Mouse (Mus musculus): ENCODE results near the gene Nf2. TPM values are rescaled to one million over a fixed set of nuclear protein-coding genes. Genes with fewer than 3 reads are reported as not detected.

The Nf2 gene
- polyA plus RNA-seq, 2 experiments: 10.7 to 12.1 TPM

GRCm38 (mm10) chr11:4754867-4755266 lies 94.5 kb downstream of the Nf2 start:
- peaks cover 6% of the 10 kb centered on the region for H3K27me3 ChIP-seq (ENCODE audit: control insufficient read depth, insufficient read depth, low read length)
- H3K36me3 ChIP-seq (replicated peaks; ENCODE audit: control insufficient read depth, insufficient read depth, low read depth): no peaks in the 10 kb centered on the region
- H3K9me3 ChIP-seq (ENCODE audit: control insufficient read depth, low read length): no peaks in the 10 kb centered on the region; the same call in 1 of the 2 replicates
- DNase-seq (ENCODE audit: low read depth in 3 of 3, low spot score in 3 of 3) (no peak), ATAC-seq (ENCODE audit: insufficient read depth) (no peak)
- WGBS (ENCODE audit: insufficient replicate concordance): 65% methylated on average over 11 of the region's 11 CpGs
- no peak overlapping the region for H3K4me3 ChIP-seq (ENCODE audit: insufficient read depth in 1 of 2, low read depth in 2 of 2, low read length in 2 of 2)
- H3K9ac ChIP-seq (replicated peaks): no peak overlapping the region
- no peak overlapping the region for H3K27ac ChIP-seq
- H3K4me1 ChIP-seq (replicated peaks; ENCODE audit: control insufficient read depth in 2 of 2, insufficient read depth in 2 of 2, low read length in 1 of 2): no peaks in the 10 kb centered on the region
- no peak overlapping the region for H3K4me2 ChIP-seq (ENCODE audit: low read depth)
- TF ChIP-seq CTCF (IDR thresholded peaks at IDR 0.05; ENCODE audit: low read depth) (no peak), EP300 (IDR thresholded peaks at IDR 0.05; ENCODE audit: low read depth) (no peak)

DNA sequence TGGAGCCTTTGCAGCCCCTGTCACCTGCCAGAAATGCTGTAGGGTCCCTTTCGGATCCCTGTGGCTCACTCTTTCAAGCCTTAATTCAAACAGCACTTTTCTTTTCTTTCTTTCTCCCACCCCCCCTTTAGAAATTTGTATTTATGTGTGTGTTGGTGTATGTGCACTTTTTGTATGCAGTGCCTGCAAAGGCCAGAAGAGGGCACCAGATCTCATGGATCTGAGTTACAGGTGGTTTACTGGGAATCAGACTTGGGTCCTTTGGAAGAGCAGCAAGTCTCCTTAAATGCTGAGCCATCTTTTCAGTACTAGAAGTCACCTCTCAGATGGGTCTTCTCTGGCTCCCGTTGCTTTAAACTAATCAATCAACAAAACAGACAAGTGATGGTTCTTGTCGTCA lies 95.3 kb downstream of the Nf2 start:
- Histone ChIP-seq H3K27me3 (ENCODE audit: control insufficient read depth, insufficient read depth, low read length) (peaks cover 14% of the 10 kb centered on the region), H3K4me1 (replicated peaks; ENCODE audit: control insufficient read depth in 2 of 2, insufficient read depth in 2 of 2, low read length in 1 of 2) (no peaks in the 10 kb centered on the region), H3K4me3 (ENCODE audit: insufficient read depth in 1 of 2, low read depth in 2 of 2, low read length in 2 of 2) (no peak overlapping the region), H3K9ac (replicated peaks) (no peak overlapping the region), H3K9me3 (ENCODE audit: control insufficient read depth, low read length) (no peaks in the 10 kb centered on the region; the same call in 1 of the 2 replicates), H3K27ac (no peak overlapping the region), H3K4me2 (ENCODE audit: low read depth) (no peak overlapping the region), H3K36me3 (replicated peaks; ENCODE audit: control insufficient read depth, insufficient read depth, low read depth) (no peaks in the 10 kb centered on the region)
- ATAC-seq (ENCODE audit: insufficient read depth) (no peak), DNase-seq (ENCODE audit: low read depth in 3 of 3, low spot score in 3 of 3) (no peak)
- TF ChIP-seq CTCF (IDR thresholded peaks at IDR 0.05; ENCODE audit: low read depth): peak; percentile 60
- no peak for TF ChIP-seq EP300 (IDR thresholded peaks at IDR 0.05; ENCODE audit: low read depth)
- WGBS (ENCODE audit: insufficient replicate concordance): 69% methylated on average over 3 of the region's 3 CpGs

DNA sequence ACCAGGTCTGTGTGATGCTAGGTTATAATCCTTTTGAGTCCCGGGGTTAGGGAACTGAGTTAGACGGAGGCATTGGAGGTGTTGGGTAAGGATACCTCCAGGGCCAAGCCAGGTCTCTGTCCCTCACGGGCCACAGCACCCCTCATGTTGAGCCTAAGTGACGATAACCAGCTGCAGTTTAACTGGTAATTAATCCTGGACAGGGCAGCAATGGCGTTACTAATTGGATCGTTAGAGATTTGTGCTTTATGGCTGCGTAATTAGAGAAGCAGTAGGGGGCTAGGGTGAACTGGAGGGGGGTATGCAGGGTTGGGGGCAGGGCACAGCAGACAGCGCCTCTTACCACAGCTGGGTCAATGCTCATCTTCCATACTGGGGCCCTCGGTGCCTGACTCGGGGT lies 96.5 kb downstream of the Nf2 start:
- no peak overlapping the region for H3K4me3 ChIP-seq (ENCODE audit: insufficient read depth in 1 of 2, low read depth in 2 of 2, low read length in 2 of 2)
- TF ChIP-seq EP300 (IDR thresholded peaks at IDR 0.05; ENCODE audit: low read depth) (no peak), CTCF (IDR thresholded peaks at IDR 0.05; ENCODE audit: low read depth) (no peak)
- no peaks in the 10 kb centered on the region for H3K4me1 ChIP-seq (replicated peaks; ENCODE audit: control insufficient read depth in 2 of 2, insufficient read depth in 2 of 2, low read length in 1 of 2)
- no peak overlapping the region for H3K9ac ChIP-seq (replicated peaks)
- peaks cover 26% of the 10 kb centered on the region for H3K27me3 ChIP-seq (ENCODE audit: control insufficient read depth, insufficient read depth, low read length)
- no peak for DNase-seq (ENCODE audit: low read depth in 3 of 3, low spot score in 3 of 3)
- no peaks in the 10 kb centered on the region; the same call in 1 of the 2 replicates for H3K9me3 ChIP-seq (ENCODE audit: control insufficient read depth, low read length)
- H3K36me3 ChIP-seq (replicated peaks; ENCODE audit: control insufficient read depth, insufficient read depth, low read depth): no peaks in the 10 kb centered on the region
- H3K4me2 ChIP-seq (ENCODE audit: low read depth): no peak overlapping the region
- WGBS (ENCODE audit: insufficient replicate concordance): 35% methylated on average over 10 of the region's 10 CpGs
- H3K27ac ChIP-seq: no peak overlapping the region
- ATAC-seq (ENCODE audit: insufficient read depth): no peak

- Histone ChIP-seq H3K36me3 (replicated peaks; ENCODE audit: control insufficient read depth, insufficient read depth, low read depth) (no peaks in the 10 kb centered on the region), H3K9me3 (ENCODE audit: control insufficient read depth, low read length) (no peaks in the 10 kb centered on the region; the same call in 1 of the 2 replicates), H3K27ac (no peak overlapping the region), H3K27me3 (ENCODE audit: control insufficient read depth, insufficient read depth, low read length) (peaks cover 52% of the 10 kb centered on the region), H3K4me3 (ENCODE audit: insufficient read depth in 1 of 2, low read depth in 2 of 2, low read length in 2 of 2) (no peak overlapping the region), H3K4me1 (replicated peaks; ENCODE audit: control insufficient read depth in 2 of 2, insufficient read depth in 2 of 2, low read length in 1 of 2) (no peaks in the 10 kb centered on the region), H3K4me2 (ENCODE audit: low read depth) (no peak overlapping the region), H3K9ac (replicated peaks) (no peak overlapping the region)
- no peak for TF ChIP-seq EP300 (IDR thresholded peaks at IDR 0.05; ENCODE audit: low read depth)
- TF ChIP-seq CTCF (IDR thresholded peaks at IDR 0.05; ENCODE audit: low read depth): no peak
- peak; percentile 33 to 37 (median 35) for DNase-seq (ENCODE audit: low read depth in 3 of 3, low spot score in 3 of 3)
- no peak for ATAC-seq (ENCODE audit: insufficient read depth)
- 1% methylated on average over 9 of the region's 9 CpGs for WGBS (ENCODE audit: insufficient replicate concordance)
Measured at GRCm38 (mm10) chr11:4750263-4750662, 99.1 kb downstream of the Nf2 start.

GRCm38 (mm10) chr11:4747285-4747684 lies 102.1 kb downstream of the Nf2 start:
- peaks cover 70% of the 10 kb centered on the region for H3K27me3 ChIP-seq (ENCODE audit: control insufficient read depth, insufficient read depth, low read length)
- ATAC-seq (ENCODE audit: insufficient read depth) (no peak), DNase-seq (ENCODE audit: low read depth in 3 of 3, low spot score in 3 of 3) (no peak)
- H3K9me3 ChIP-seq (ENCODE audit: control insufficient read depth, low read length): no peaks in the 10 kb centered on the region
- peak overlapping the region in 1 of 2 experiments; percentile 34; a peak in 2 of 4 replicates for H3K4me3 ChIP-seq (ENCODE audit: insufficient read depth in 1 of 2, low read depth in 2 of 2, low read length in 2 of 2)
- no peak for TF ChIP-seq EP300 (IDR thresholded peaks at IDR 0.05; ENCODE audit: low read depth)
- no peak for TF ChIP-seq CTCF (IDR thresholded peaks at IDR 0.05; ENCODE audit: low read depth)
- H3K9ac ChIP-seq (replicated peaks): no peak overlapping the region
- no peak overlapping the region for H3K27ac ChIP-seq
- H3K4me2 ChIP-seq (ENCODE audit: low read depth): peak overlapping the region; percentile 49
- H3K36me3 ChIP-seq (replicated peaks; ENCODE audit: control insufficient read depth, insufficient read depth, low read depth): no peaks in the 10 kb centered on the region
- no peaks in the 10 kb centered on the region for H3K4me1 ChIP-seq (replicated peaks; ENCODE audit: control insufficient read depth in 2 of 2, insufficient read depth in 2 of 2, low read length in 1 of 2)
- WGBS (ENCODE audit: insufficient replicate concordance): 5% methylated on average over 12 of the region's 12 CpGs
